26 mouse cellular contexts compared by ENCODE assay signal in the genomic region with DNA sequence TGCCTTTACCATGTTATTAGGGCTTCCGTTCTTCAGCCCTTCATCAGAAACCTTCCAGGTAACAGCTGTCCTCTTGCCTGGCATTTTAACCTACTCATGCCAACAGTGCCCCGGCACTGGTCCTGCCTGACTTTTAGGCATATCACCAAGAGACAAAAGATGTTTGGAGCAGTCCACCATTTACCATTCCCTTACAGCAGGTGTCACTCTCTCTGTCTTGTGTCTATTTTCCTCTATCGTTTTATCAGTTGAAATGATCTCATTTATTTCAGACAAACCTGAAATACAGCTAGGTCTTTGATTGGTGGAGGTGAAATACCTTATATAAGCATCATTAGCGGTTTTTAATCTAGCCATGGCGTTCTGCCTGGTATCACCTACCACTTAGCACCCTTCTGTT. TPM values are rescaled to one million over a fixed set of nuclear protein-coding genes. Genes with fewer than 3 reads are reported as not detected.
DNase-seq lines count a peak whose midpoint lies in the region; ATAC-seq and TF ChIP-seq lines count a peak whose summit lies in the region.
"Had no signal": no experiment of that assay in that cellular context is flagged by ENCODE, and none has a peak within 500 bp of the region (broad histone marks: within the 10 kb centered on the region; RNA-seq: fewer than 3 reads in every experiment).

No protein-coding gene starts in this region.

- 75% methylated on average over 5 of the region's 5 CpGs for WGBS in forebrain, postnatal 0 days
- 92% methylated on average over 5 of the region's 5 CpGs for WGBS in forebrain, embryonic 12.5 days
- WGBS in hindbrain, postnatal 0 days: 80% methylated on average over 5 of the region's 5 CpGs
- WGBS in hindbrain, embryonic 13.5 days: 90% methylated on average over 5 of the region's 5 CpGs
- WGBS in midbrain, postnatal 0 days: 84% methylated on average over 5 of the region's 5 CpGs
- WGBS in midbrain, embryonic 13.5 days: 90% methylated on average over 5 of the region's 5 CpGs

- DNase-seq in forebrain, postnatal 0 days: no peak
- no peak for DNase-seq in hindbrain, postnatal 0 days (ENCODE audit: low spot score)
- DNase-seq in midbrain, postnatal 0 days (ENCODE audit: low spot score): no peak
- DNase-seq in embryo, embryonic 10 days (ENCODE audit: low spot score): no peak
- no peak for DNase-seq in MN1 (ENCODE audit: low spot score)
- DNase-seq: adrenal gland, postnatal 14 days; B cell, adult 2 months; cerebellum, adult 18-20 months; cerebellum, adult 9-11 months; cerebellum, postnatal 36 days; gastrocnemius, postnatal 36 days; heart, adult 11 months; heart, postnatal 14 days; kidney, adult 18-20 months had no signal

- H3K27me3 ChIP-seq in forebrain, postnatal 0 days (ENCODE audit: insufficient read depth, low read length): no peaks in the 10 kb centered on the region
- no peaks in the 10 kb centered on the region for H3K27me3 ChIP-seq in forebrain, embryonic 12.5 days
- H3K27me3 ChIP-seq in hindbrain, postnatal 0 days (ENCODE audit: insufficient read depth, low read length): no peaks in the 10 kb centered on the region
- H3K27me3 ChIP-seq in hindbrain, embryonic 13.5 days: no peaks in the 10 kb centered on the region
- no peaks in the 10 kb centered on the region for H3K27me3 ChIP-seq in midbrain, postnatal 0 days (ENCODE audit: insufficient read depth, low read length)
- no peaks in the 10 kb centered on the region for H3K27me3 ChIP-seq in midbrain, embryonic 13.5 days
- H3K27me3 ChIP-seq: CH12.LX; heart, embryonic 15.5 days; hindbrain, embryonic 15.5 days had no signal

- no peak overlapping the region for H3K4me2 ChIP-seq in forebrain, postnatal 0 days (ENCODE audit: low read depth)
- no peak overlapping the region for H3K4me2 ChIP-seq in forebrain, embryonic 12.5 days
- no peak overlapping the region for H3K4me2 ChIP-seq in hindbrain, postnatal 0 days (ENCODE audit: low read depth, low read length)
- H3K4me2 ChIP-seq in hindbrain, embryonic 13.5 days: no peak overlapping the region
- H3K4me2 ChIP-seq in midbrain, postnatal 0 days (ENCODE audit: low read depth, low read length, poor library complexity, severe bottlenecking): no peak overlapping the region
- no peak overlapping the region for H3K4me2 ChIP-seq in midbrain, embryonic 13.5 days (replicated peaks)
- H3K4me2 ChIP-seq: heart, embryonic 11.5 days; heart, embryonic 15.5 days; hindbrain, embryonic 15.5 days had no signal

- peaks cover 7% of the 10 kb centered on the region; the same call in 1 of the 2 replicates for H3K36me3 ChIP-seq in forebrain, postnatal 0 days (ENCODE audit: insufficient read depth)
- peaks cover 20% of the 10 kb centered on the region; the same call in 1 of the 2 replicates for H3K36me3 ChIP-seq in forebrain, embryonic 12.5 days (replicated peaks)
- peaks cover 11% of the 10 kb centered on the region for H3K36me3 ChIP-seq in hindbrain, postnatal 0 days (ENCODE audit: insufficient read depth, low read length)
- peaks cover 26% of the 10 kb centered on the region for H3K36me3 ChIP-seq in hindbrain, embryonic 13.5 days
- peaks cover 18% of the 10 kb centered on the region for H3K36me3 ChIP-seq in midbrain, postnatal 0 days (ENCODE audit: insufficient read depth, low read length)
- H3K36me3 ChIP-seq in midbrain, embryonic 13.5 days: peaks cover 17% of the 10 kb centered on the region

- no peak overlapping the region for H3K4me3 ChIP-seq in forebrain, postnatal 0 days (ENCODE audit: low read depth, low read length)
- no peak overlapping the region for H3K4me3 ChIP-seq in forebrain, embryonic 12.5 days (replicated peaks)
- H3K4me3 ChIP-seq in hindbrain, postnatal 0 days (ENCODE audit: low read length): no peak overlapping the region
- H3K4me3 ChIP-seq in hindbrain, embryonic 13.5 days: no peak overlapping the region
- no peak overlapping the region for H3K4me3 ChIP-seq in midbrain, postnatal 0 days (ENCODE audit: low read depth, low read length)
- H3K4me3 ChIP-seq in midbrain, embryonic 13.5 days (replicated peaks): no peak overlapping the region
- H3K4me3 ChIP-seq: embryonic facial prominence, embryonic 10.5 days; heart, embryonic 15.5 days; hindbrain, embryonic 10.5 days; hindbrain, embryonic 15.5 days had no signal

- no peak overlapping the region for H3K27ac ChIP-seq in forebrain, postnatal 0 days (ENCODE audit: low read depth, low read length)
- no peak overlapping the region for H3K27ac ChIP-seq in forebrain, embryonic 12.5 days
- H3K27ac ChIP-seq in hindbrain, postnatal 0 days: no peak overlapping the region
- H3K27ac ChIP-seq in hindbrain, embryonic 13.5 days: no peak overlapping the region
- no peak overlapping the region for H3K27ac ChIP-seq in midbrain, postnatal 0 days (ENCODE audit: low read depth, low read length)
- H3K27ac ChIP-seq in midbrain, embryonic 13.5 days: no peak overlapping the region
- H3K27ac ChIP-seq: embryonic facial prominence, embryonic 10.5 days; heart, embryonic 15.5 days; hindbrain, embryonic 10.5 days; hindbrain, embryonic 15.5 days had no signal

- ATAC-seq in forebrain, postnatal 0 days: peak; percentile 8; the same call in 1 of the 2 replicates
- ATAC-seq in forebrain, embryonic 12.5 days (ENCODE audit: low FRiP score): no peak
- peak; percentile 25; the same call in 1 of the 2 replicates for ATAC-seq in hindbrain, postnatal 0 days
- no peak for ATAC-seq in hindbrain, embryonic 13.5 days (ENCODE audit: low FRiP score)
- no peak for ATAC-seq in midbrain, postnatal 0 days (ENCODE audit: low FRiP score)
- no peak for ATAC-seq in midbrain, embryonic 13.5 days
- ATAC-seq: activated CD4-positive, CD25-positive, alpha-beta regulatory T cell, adult 4 months; forebrain, embryonic 14.5 days; inflammation-experienced regulatory T-cells, adult 6 months had no signal

- TF ChIP-seq CTCF in forebrain, postnatal 0 days (IDR thresholded peaks at IDR 0.05; ENCODE audit: low read depth): peak; percentile 45
- TF ChIP-seq CTCF in hindbrain, postnatal 0 days (IDR thresholded peaks at IDR 0.05; ENCODE audit: low read depth): peak; percentile 37
- peak; percentile 54 for TF ChIP-seq CTCF in midbrain, postnatal 0 days (IDR thresholded peaks at IDR 0.05)

- H3K4me1 ChIP-seq in forebrain, postnatal 0 days (ENCODE audit: insufficient read depth): no peaks in the 10 kb centered on the region
- peaks cover 4% of the 10 kb centered on the region; the same call in 1 of the 2 replicates for H3K4me1 ChIP-seq in forebrain, embryonic 12.5 days
- H3K4me1 ChIP-seq in hindbrain, postnatal 0 days (ENCODE audit: insufficient read depth, low read length): no peaks in the 10 kb centered on the region
- no peaks in the 10 kb centered on the region for H3K4me1 ChIP-seq in hindbrain, embryonic 13.5 days (replicated peaks)
- no peaks in the 10 kb centered on the region for H3K4me1 ChIP-seq in midbrain, postnatal 0 days (ENCODE audit: insufficient read depth, low read length)
- H3K4me1 ChIP-seq in midbrain, embryonic 13.5 days (replicated peaks): 0 out of 2 replicates have a peak, but pooled peaks cover 3% of the 10 kb centered on the region
- H3K4me1 ChIP-seq: embryonic facial prominence, embryonic 10.5 days; heart, embryonic 15.5 days; hindbrain, embryonic 10.5 days; hindbrain, embryonic 15.5 days had no signal

- no peaks in the 10 kb centered on the region for H3K9me3 ChIP-seq in forebrain, postnatal 0 days (ENCODE audit: low read length)
- no peaks in the 10 kb centered on the region for H3K9me3 ChIP-seq in forebrain, embryonic 12.5 days
- no peaks in the 10 kb centered on the region for H3K9me3 ChIP-seq in hindbrain, postnatal 0 days (ENCODE audit: low read length)
- H3K9me3 ChIP-seq in hindbrain, embryonic 13.5 days: no peaks in the 10 kb centered on the region
- no peaks in the 10 kb centered on the region for H3K9me3 ChIP-seq in midbrain, postnatal 0 days (ENCODE audit: low read length)
- no peaks in the 10 kb centered on the region for H3K9me3 ChIP-seq in midbrain, embryonic 13.5 days
- H3K9me3 ChIP-seq: embryonic facial prominence, embryonic 10.5 days; heart, embryonic 15.5 days; hindbrain, embryonic 10.5 days; hindbrain, embryonic 15.5 days had no signal

- H3K9ac ChIP-seq in forebrain, postnatal 0 days: no peak overlapping the region
- H3K9ac ChIP-seq in forebrain, embryonic 12.5 days: no peak overlapping the region
- H3K9ac ChIP-seq in hindbrain, postnatal 0 days (replicated peaks; ENCODE audit: low read length): no peak overlapping the region
- no peak overlapping the region for H3K9ac ChIP-seq in hindbrain, embryonic 13.5 days
- H3K9ac ChIP-seq in midbrain, postnatal 0 days (replicated peaks; ENCODE audit: low read length, poor library complexity, severe bottlenecking): no peak overlapping the region
- no peak overlapping the region for H3K9ac ChIP-seq in midbrain, embryonic 13.5 days (replicated peaks)
- H3K9ac ChIP-seq: heart, embryonic 15.5 days; hindbrain, embryonic 15.5 days had no signal

RNA-seq across cellular contexts. Expression of a gene that starts 45.8 kb away (rescaled TPM):
- total RNA-seq in forebrain, postnatal 0 days (2014; rRNA removed): 46.2 and 51.3 TPM in 2 replicates
- 17.2 and 22.7 TPM in 2 replicates for polyA plus RNA-seq in forebrain, postnatal 0 days (2015; fragmentation: Nextera tagmentation; extraction: Ambion mirVana)
- 40.1 and 40.2 TPM in 2 replicates for polyA plus RNA-seq in forebrain, embryonic 12.5 days (2016; fragmentation: Nextera tagmentation; extraction: Ambion mirVana)
- 36.4 and 38.9 TPM in 2 replicates for total RNA-seq in hindbrain, postnatal 0 days (2014; rRNA removed)
- polyA plus RNA-seq in hindbrain, postnatal 0 days (2015; fragmentation: Nextera tagmentation; extraction: Ambion mirVana): 23.9 and 25.1 TPM in 2 replicates
- polyA plus RNA-seq in hindbrain, embryonic 13.5 days (2015; fragmentation: Nextera tagmentation; extraction: Ambion mirVana): 33.5 and 34.4 TPM in 2 replicates
- total RNA-seq in midbrain, postnatal 0 days (2014; rRNA removed): 39.4 and 46.8 TPM in 2 replicates
- polyA plus RNA-seq in midbrain, postnatal 0 days (2015; fragmentation: Nextera tagmentation; extraction: Ambion mirVana): 24.7 and 28.5 TPM in 2 replicates
- 36.8 and 41.1 TPM in 2 replicates for polyA plus RNA-seq in midbrain, embryonic 13.5 days (2015; fragmentation: Nextera tagmentation; extraction: Ambion mirVana)

RNA-seq across cellular contexts. Expression of a gene that starts 53.5 kb away (rescaled TPM):
- 37.6 and 41.6 TPM in 2 replicates for total RNA-seq in forebrain, postnatal 0 days (2014; rRNA removed)
- 13.6 and 19.5 TPM in 2 replicates for polyA plus RNA-seq in forebrain, postnatal 0 days (2015; fragmentation: Nextera tagmentation; extraction: Ambion mirVana)
- polyA plus RNA-seq in forebrain, embryonic 12.5 days (2016; fragmentation: Nextera tagmentation; extraction: Ambion mirVana): 38.7 and 40.2 TPM in 2 replicates
- total RNA-seq in hindbrain, postnatal 0 days (2014; rRNA removed): 35.0 and 45.2 TPM in 2 replicates
- 20.5 and 20.8 TPM in 2 replicates for polyA plus RNA-seq in hindbrain, postnatal 0 days (2015; fragmentation: Nextera tagmentation; extraction: Ambion mirVana)
- 23.9 and 24.7 TPM in 2 replicates for polyA plus RNA-seq in hindbrain, embryonic 13.5 days (2015; fragmentation: Nextera tagmentation; extraction: Ambion mirVana)
- 47.0 and 56.7 TPM in 2 replicates for total RNA-seq in midbrain, postnatal 0 days (2014; rRNA removed)
- 18.3 and 19.6 TPM in 2 replicates for polyA plus RNA-seq in midbrain, postnatal 0 days (2015; fragmentation: Nextera tagmentation; extraction: Ambion mirVana)
- polyA plus RNA-seq in midbrain, embryonic 13.5 days (2015; fragmentation: Nextera tagmentation; extraction: Ambion mirVana): 21.8 and 23.6 TPM in 2 replicates

Comparison
In these comparisons a context has a peak if more than half of its experiments do, and no peak if none do; other contexts are left out.
1. ATAC-seq: peak in forebrain, postnatal 0 days (single experiment) and hindbrain, postnatal 0 days (single experiment); none in forebrain, embryonic 12.5 days (single experiment), hindbrain, embryonic 13.5 days (single experiment), midbrain, postnatal 0 days (single experiment) and midbrain, embryonic 13.5 days (single experiment).
2. Peak in every context shown above with its lines, with median percentiles within 50 percentile points of each other: CTCF ChIP-seq.